Mouse (Mus musculus) G1E (cell line): ENCODE results near the gene Lrrc25.

ENCODE experiments used
- CTCF ChIP-seq: IDR thresholded peaks from 2 replicates; pipeline ENCODE4 v1.5.1; 2012; ENCODE audit warnings: low read depth, low read length, inconsistent platforms, mixed read lengths
- TAL1 ChIP-seq: conservative IDR thresholded peaks from 2 replicates; pipeline ENCODE4 v1.6.1; 2012; ENCODE audit warnings: low read depth, low read length, inconsistent platforms, mixed read lengths

DNA sequence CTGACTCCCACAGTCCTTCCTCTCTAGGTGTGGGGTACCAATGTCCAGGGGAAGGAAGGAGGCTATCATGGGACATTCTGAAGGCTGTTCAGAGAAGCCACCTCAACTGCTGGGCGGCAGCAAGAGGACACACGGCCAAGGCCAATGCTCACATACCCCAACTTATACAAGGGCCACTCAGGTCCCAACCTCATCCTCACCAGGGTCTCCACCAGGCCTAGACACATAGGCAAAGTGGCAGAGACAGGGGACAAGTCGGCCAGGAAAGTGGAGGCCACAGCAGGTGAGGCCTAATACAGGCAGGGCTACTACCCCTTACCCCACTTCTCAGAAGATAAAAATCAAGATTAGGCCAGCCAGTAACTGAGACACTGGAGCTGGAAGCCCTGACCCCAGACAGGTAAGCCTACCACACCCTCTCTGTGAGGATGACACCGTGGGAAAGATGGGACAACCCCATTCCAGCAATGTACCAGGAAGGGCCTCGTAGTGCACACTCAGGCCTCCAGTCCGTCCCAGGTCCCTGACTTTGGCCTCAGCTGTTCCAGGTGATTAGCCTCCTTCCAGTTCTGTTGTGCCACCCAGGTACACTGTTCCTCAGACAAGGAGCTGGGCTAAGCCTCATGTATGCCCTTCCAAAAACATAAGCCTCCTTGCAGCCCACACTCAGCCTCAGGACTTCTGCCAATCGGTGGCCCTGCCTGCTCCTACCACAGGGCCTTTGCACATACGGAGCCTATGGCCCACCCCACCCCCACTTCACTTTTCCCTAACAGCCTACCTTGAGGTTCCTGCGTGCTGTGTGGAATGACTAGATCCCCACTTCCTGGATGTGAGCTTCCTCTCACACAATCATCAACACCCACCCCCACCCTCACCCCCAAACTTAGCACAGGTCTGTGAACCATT lies 9.8 kb upstream of the Lrrc25 start:
- TF ChIP-seq TAL1 (no peak), CTCF (no peak)
